Mouse (Mus musculus): ENCODE results near the gene Tnni2. TPM values are rescaled to one million over a fixed set of nuclear protein-coding genes. Genes with fewer than 3 reads are reported as not detected.
"Not testable (repeated sequence)": the region's sequence is repeated elsewhere in the genome, so short reads cannot be mapped to it uniquely, and the experiment has no call there.

Tnni2 gene
- polyA plus RNA-seq, 1 experiment from 2014 or later: 2.1 TPM

- no peak overlapping the region for H3K9ac ChIP-seq (ENCODE audit: low read length)
- H3K4me3 ChIP-seq (ENCODE audit: low read depth, low read length): no peak overlapping the region
- no peak overlapping the region for H3K27ac ChIP-seq (ENCODE audit: low read depth, low read length)
- WGBS: 60% methylated on average over 7 of the region's 7 CpGs
- no peaks in the 10 kb centered on the region for H3K36me3 ChIP-seq (ENCODE audit: control insufficient read depth, insufficient read depth, low read length)
- no peak overlapping the region for H3K4me2 ChIP-seq (ENCODE audit: low read depth)
- H3K4me1 ChIP-seq (ENCODE audit: control insufficient read depth, insufficient read depth, low read length): no peaks in the 10 kb centered on the region; the same call in 1 of the 2 replicates
- DNase-seq (ENCODE audit: low spot score): no peak
- H3K9me3 ChIP-seq (ENCODE audit: control insufficient read depth, low read length): no peaks in the 10 kb centered on the region
- no peaks in the 10 kb centered on the region for H3K27me3 ChIP-seq (ENCODE audit: control insufficient read depth, insufficient read depth, low read length)
- ATAC-seq (ENCODE audit: insufficient read depth, low FRiP score, low TSS enrichment): no peak
These were observed 40.9 kb upstream of the Tnni2 start for GRCm38 (mm10) chr7:142400750-142401142.

- Histone ChIP-seq H3K27ac (ENCODE audit: low read depth, low read length) (no peak overlapping the region), H3K36me3 (ENCODE audit: control insufficient read depth, insufficient read depth, low read length) (no peaks in the 10 kb centered on the region), H3K4me3 (ENCODE audit: low read depth, low read length) (no peak overlapping the region), H3K9ac (ENCODE audit: low read length) (no peak overlapping the region), H3K27me3 (ENCODE audit: control insufficient read depth, insufficient read depth, low read length) (no peaks in the 10 kb centered on the region), H3K4me1 (ENCODE audit: control insufficient read depth, insufficient read depth, low read length) (no peaks in the 10 kb centered on the region; the same call in 1 of the 2 replicates), H3K9me3 (ENCODE audit: control insufficient read depth, low read length) (no peaks in the 10 kb centered on the region), H3K4me2 (ENCODE audit: low read depth) (no peak overlapping the region)
- WGBS: 89% methylated on average over 4 of the region's 4 CpGs
- DNase-seq (ENCODE audit: low spot score): no peak
- no peak for ATAC-seq (ENCODE audit: insufficient read depth, low FRiP score, low TSS enrichment)
These were observed 38.0 kb upstream of the Tnni2 start for GRCm38 (mm10) chr7:142403591-142403990.

- H3K36me3 ChIP-seq (ENCODE audit: control insufficient read depth, insufficient read depth, low read length); H3K27ac ChIP-seq (ENCODE audit: low read depth, low read length); ATAC-seq (ENCODE audit: insufficient read depth, low FRiP score, low TSS enrichment); DNase-seq (ENCODE audit: low spot score); H3K4me1 ChIP-seq (ENCODE audit: control insufficient read depth, insufficient read depth, low read length); H3K9me3 ChIP-seq (ENCODE audit: control insufficient read depth, low read length); H3K27me3 ChIP-seq (ENCODE audit: control insufficient read depth, insufficient read depth, low read length); H3K4me2 ChIP-seq (ENCODE audit: low read depth); H3K4me3 ChIP-seq (ENCODE audit: low read depth, low read length); H3K9ac ChIP-seq (ENCODE audit: low read length): not testable (repeated sequence)
- WGBS: 89% methylated on average over 5 of the region's 5 CpGs
These were observed 36.5 kb upstream of the Tnni2 start for GRCm38 (mm10) chr7:142405134-142405533.

- 77% methylated on average over 4 of the region's 4 CpGs for WGBS
These were observed 33.7 kb upstream of the Tnni2 start for GRCm38 (mm10) chr7:142407935-142408334.

GRCm38 (mm10) chr7:142408686-142409085 lies 32.9 kb upstream of the Tnni2 start:
- Histone ChIP-seq H3K4me3 (ENCODE audit: low read depth, low read length) (no peak overlapping the region), H3K27me3 (ENCODE audit: control insufficient read depth, insufficient read depth, low read length) (no peaks in the 10 kb centered on the region), H3K4me2 (ENCODE audit: low read depth) (no peak overlapping the region), H3K4me1 (ENCODE audit: control insufficient read depth, insufficient read depth, low read length) (no peaks in the 10 kb centered on the region), H3K27ac (ENCODE audit: low read depth, low read length) (no peak overlapping the region), H3K9ac (ENCODE audit: low read length) (no peak overlapping the region), H3K36me3 (ENCODE audit: control insufficient read depth, insufficient read depth, low read length) (no peaks in the 10 kb centered on the region), H3K9me3 (ENCODE audit: control insufficient read depth, low read length) (no peaks in the 10 kb centered on the region)
- 95% methylated on average over 8 of the region's 8 CpGs for WGBS
- no peak for DNase-seq (ENCODE audit: low spot score)
- no peak for ATAC-seq (ENCODE audit: insufficient read depth, low FRiP score, low TSS enrichment)

More at GRCm38 (mm10) chr7:142407935-142408334, 33.7 kb upstream of the Tnni2 start:
- no peak overlapping the region for H3K4me3 ChIP-seq (ENCODE audit: low read depth, low read length)
- no peaks in the 10 kb centered on the region for H3K4me1 ChIP-seq (ENCODE audit: control insufficient read depth, insufficient read depth, low read length)
- no peaks in the 10 kb centered on the region for H3K9me3 ChIP-seq (ENCODE audit: control insufficient read depth, low read length)
- no peaks in the 10 kb centered on the region for H3K27me3 ChIP-seq (ENCODE audit: control insufficient read depth, insufficient read depth, low read length)
- DNase-seq (ENCODE audit: low spot score) (no peak), ATAC-seq (ENCODE audit: insufficient read depth, low FRiP score, low TSS enrichment) (no peak)
- H3K9ac ChIP-seq (ENCODE audit: low read length): no peak overlapping the region
- H3K36me3 ChIP-seq (ENCODE audit: control insufficient read depth, insufficient read depth, low read length): no peaks in the 10 kb centered on the region
- H3K27ac ChIP-seq (ENCODE audit: low read depth, low read length): no peak overlapping the region
- no peak overlapping the region for H3K4me2 ChIP-seq (ENCODE audit: low read depth)

- no peak overlapping the region for H3K27ac ChIP-seq (ENCODE audit: low read depth, low read length)
- DNase-seq (ENCODE audit: low spot score): no peak
- ATAC-seq (ENCODE audit: insufficient read depth, low FRiP score, low TSS enrichment): no peak
- H3K9ac ChIP-seq (ENCODE audit: low read length): no peak overlapping the region
- H3K9me3 ChIP-seq (ENCODE audit: control insufficient read depth, low read length): no peaks in the 10 kb centered on the region
- H3K4me2 ChIP-seq (ENCODE audit: low read depth): no peak overlapping the region
- no peaks in the 10 kb centered on the region for H3K36me3 ChIP-seq (ENCODE audit: control insufficient read depth, insufficient read depth, low read length)
- no peaks in the 10 kb centered on the region for H3K27me3 ChIP-seq (ENCODE audit: control insufficient read depth, insufficient read depth, low read length)
- no peak overlapping the region for H3K4me3 ChIP-seq (ENCODE audit: low read depth, low read length)
- 89% methylated on average over 3 of the region's 3 CpGs for WGBS
- no peaks in the 10 kb centered on the region for H3K4me1 ChIP-seq (ENCODE audit: control insufficient read depth, insufficient read depth, low read length)
These were observed 32.0 kb upstream of the Tnni2 start for GRCm38 (mm10) chr7:142409603-142410002.

GRCm38 (mm10) chr7:142413285-142413684 lies 28.3 kb upstream of the Tnni2 start:
- no peaks in the 10 kb centered on the region for H3K27me3 ChIP-seq (ENCODE audit: control insufficient read depth, insufficient read depth, low read length)

GRCm38 (mm10) chr7:142415314-142415713 lies 26.3 kb upstream of the Tnni2 start:
- Histone ChIP-seq H3K4me2 (ENCODE audit: low read depth) (no peak overlapping the region), H3K9ac (ENCODE audit: low read length) (no peak overlapping the region), H3K4me1 (ENCODE audit: control insufficient read depth, insufficient read depth, low read length) (no peaks in the 10 kb centered on the region), H3K27ac (ENCODE audit: low read depth, low read length) (no peak overlapping the region), H3K4me3 (ENCODE audit: low read depth, low read length) (no peak overlapping the region), H3K36me3 (ENCODE audit: control insufficient read depth, insufficient read depth, low read length) (no peaks in the 10 kb centered on the region), H3K27me3 (ENCODE audit: control insufficient read depth, insufficient read depth, low read length) (no peaks in the 10 kb centered on the region), H3K9me3 (ENCODE audit: control insufficient read depth, low read length) (no peaks in the 10 kb centered on the region)
- 80% methylated on average over 4 of the region's 4 CpGs for WGBS
- DNase-seq (ENCODE audit: low spot score): no peak
- no peak for ATAC-seq (ENCODE audit: insufficient read depth, low FRiP score, low TSS enrichment)

More at GRCm38 (mm10) chr7:142413285-142413684, 28.3 kb upstream of the Tnni2 start:
- Histone ChIP-seq H3K27ac (ENCODE audit: low read depth, low read length) (no peak overlapping the region), H3K9ac (ENCODE audit: low read length) (no peak overlapping the region), H3K4me2 (ENCODE audit: low read depth) (no peak overlapping the region), H3K4me3 (ENCODE audit: low read depth, low read length) (no peak overlapping the region), H3K4me1 (ENCODE audit: control insufficient read depth, insufficient read depth, low read length) (no peaks in the 10 kb centered on the region), H3K9me3 (ENCODE audit: control insufficient read depth, low read length) (no peaks in the 10 kb centered on the region), H3K36me3 (ENCODE audit: control insufficient read depth, insufficient read depth, low read length) (no peaks in the 10 kb centered on the region)
- ATAC-seq (ENCODE audit: insufficient read depth, low FRiP score, low TSS enrichment): no peak
- 95% methylated on average over 6 of the region's 6 CpGs for WGBS
- DNase-seq (ENCODE audit: low spot score): no peak

- DNase-seq (ENCODE audit: low spot score): no peak
These were observed 25.4 kb upstream of the Tnni2 start for GRCm38 (mm10) chr7:142416225-142416624.

More at GRCm38 (mm10) chr7:142416225-142416624, 25.4 kb upstream of the Tnni2 start:
- Histone ChIP-seq H3K9me3 (ENCODE audit: control insufficient read depth, low read length) (no peaks in the 10 kb centered on the region), H3K27ac (ENCODE audit: low read depth, low read length) (no peak overlapping the region), H3K9ac (ENCODE audit: low read length) (no peak overlapping the region), H3K4me2 (ENCODE audit: low read depth) (no peak overlapping the region), H3K36me3 (ENCODE audit: control insufficient read depth, insufficient read depth, low read length) (no peaks in the 10 kb centered on the region), H3K4me3 (ENCODE audit: low read depth, low read length) (no peak overlapping the region), H3K27me3 (ENCODE audit: control insufficient read depth, insufficient read depth, low read length) (no peaks in the 10 kb centered on the region), H3K4me1 (ENCODE audit: control insufficient read depth, insufficient read depth, low read length) (no peaks in the 10 kb centered on the region)
- 65% methylated on average over 3 of the region's 3 CpGs for WGBS
- no peak for ATAC-seq (ENCODE audit: insufficient read depth, low FRiP score, low TSS enrichment)
